ENCODE assay signal across 12 mouse cellular contexts in the genomic region with DNA sequence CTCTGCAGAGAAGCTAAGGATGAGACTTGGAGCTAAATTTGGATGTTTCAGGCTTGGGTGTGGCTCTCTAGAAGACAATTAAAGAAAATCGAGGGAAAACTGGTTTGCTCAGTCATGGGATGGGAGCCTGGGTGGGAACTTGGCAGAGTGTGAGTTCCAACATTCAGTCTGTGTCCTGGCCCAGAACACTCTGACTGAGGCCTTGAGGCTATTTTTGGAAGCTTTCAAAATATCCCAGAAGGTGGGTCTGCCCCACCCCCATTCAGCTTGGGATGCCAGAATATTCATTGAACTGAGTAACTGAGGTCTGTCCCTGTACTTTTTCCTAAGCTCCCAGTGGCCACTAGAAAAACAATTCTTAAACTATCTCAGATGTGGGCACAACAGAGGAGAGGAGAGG. TPM values are rescaled to one million over a fixed set of nuclear protein-coding genes. Genes with fewer than 3 reads are reported as not detected.
DNase-seq lines count a peak whose midpoint lies in the region; ATAC-seq lines count a peak whose summit lies in the region.
"Had no signal": no experiment of that assay in that cellular context is flagged by ENCODE, and none has a peak within 500 bp of the region (broad histone marks: within the 10 kb centered on the region; RNA-seq: fewer than 3 reads in every experiment).

No protein-coding gene starts in this region.

- no peak for ATAC-seq in heart, embryonic 12.5 days (ENCODE audit: insufficient number of reproducible peaks, low FRiP score)
- ATAC-seq in hindbrain, embryonic 13.5 days (ENCODE audit: low FRiP score): no peak
- no peak for ATAC-seq in liver, embryonic 12.5 days
- ATAC-seq in intestine, embryonic 15.5 days: no peak
- ATAC-seq: forebrain, embryonic 13.5 days had no signal

- H3K4me3 ChIP-seq in heart, embryonic 12.5 days: no peak overlapping the region
- no peak overlapping the region for H3K4me3 ChIP-seq in hindbrain, embryonic 13.5 days
- no peak overlapping the region for H3K4me3 ChIP-seq in liver, embryonic 12.5 days
- H3K4me3 ChIP-seq in intestine, embryonic 15.5 days (replicated peaks): no peak overlapping the region
- H3K4me3 ChIP-seq: forebrain, embryonic 13.5 days; neural tube, embryonic 13.5 days had no signal

- H3K4me2 ChIP-seq in heart, embryonic 12.5 days: no peak overlapping the region
- H3K4me2 ChIP-seq in hindbrain, embryonic 13.5 days: no peak overlapping the region
- no peak overlapping the region for H3K4me2 ChIP-seq in liver, embryonic 12.5 days
- H3K4me2 ChIP-seq in intestine, embryonic 15.5 days (replicated peaks): no peak overlapping the region
- H3K4me2 ChIP-seq: forebrain, embryonic 13.5 days; neural tube, embryonic 13.5 days had no signal

- peak; percentile 69 to 81 for DNase-seq in heart, adult 18-20 months
- DNase-seq in NIH3T3 (ENCODE audit: low read depth): peak; percentile 74
- peak; percentile 37 to 47 for DNase-seq in gastrocnemius, adult 8-10 months (ENCODE audit: low spot score in 2 of 2)
- DNase-seq in kidney, postnatal 10 days: peak; percentile 9

- H3K27me3 ChIP-seq in heart, embryonic 12.5 days (replicated peaks): no peaks in the 10 kb centered on the region
- H3K27me3 ChIP-seq in hindbrain, embryonic 13.5 days: no peaks in the 10 kb centered on the region
- H3K27me3 ChIP-seq in liver, embryonic 12.5 days (replicated peaks): no peaks in the 10 kb centered on the region
- H3K27me3 ChIP-seq in intestine, embryonic 15.5 days (replicated peaks): no peaks in the 10 kb centered on the region
- H3K27me3 ChIP-seq: CH12.LX; forebrain, embryonic 13.5 days; neural tube, embryonic 13.5 days had no signal

- H3K27ac ChIP-seq in heart, embryonic 12.5 days (ENCODE audit: poor library complexity, severe bottlenecking): no peak overlapping the region
- no peak overlapping the region for H3K27ac ChIP-seq in hindbrain, embryonic 13.5 days
- no peak overlapping the region for H3K27ac ChIP-seq in liver, embryonic 12.5 days
- H3K27ac ChIP-seq in intestine, embryonic 15.5 days: no peak overlapping the region
- H3K27ac ChIP-seq: forebrain, embryonic 13.5 days; kidney, postnatal 0 days; neural tube, embryonic 13.5 days had no signal

- H3K9ac ChIP-seq in heart, embryonic 12.5 days: no peak overlapping the region
- no peak overlapping the region for H3K9ac ChIP-seq in hindbrain, embryonic 13.5 days
- no peak overlapping the region for H3K9ac ChIP-seq in liver, embryonic 12.5 days
- no peak overlapping the region for H3K9ac ChIP-seq in intestine, embryonic 15.5 days
- H3K9ac ChIP-seq: forebrain, embryonic 13.5 days; neural tube, embryonic 13.5 days had no signal

- no peaks in the 10 kb centered on the region for H3K9me3 ChIP-seq in heart, embryonic 12.5 days (replicated peaks)
- H3K9me3 ChIP-seq in hindbrain, embryonic 13.5 days: no peaks in the 10 kb centered on the region
- H3K9me3 ChIP-seq in liver, embryonic 12.5 days (replicated peaks): no peaks in the 10 kb centered on the region
- no peaks in the 10 kb centered on the region for H3K9me3 ChIP-seq in intestine, embryonic 15.5 days
- H3K9me3 ChIP-seq: forebrain, embryonic 13.5 days; neural tube, embryonic 13.5 days had no signal

- H3K36me3 ChIP-seq in heart, embryonic 12.5 days: no peaks in the 10 kb centered on the region
- no peaks in the 10 kb centered on the region for H3K36me3 ChIP-seq in hindbrain, embryonic 13.5 days
- H3K36me3 ChIP-seq in liver, embryonic 12.5 days: no peaks in the 10 kb centered on the region
- H3K36me3 ChIP-seq in intestine, embryonic 15.5 days: no peaks in the 10 kb centered on the region
- H3K36me3 ChIP-seq: neural tube, embryonic 13.5 days had no signal

- H3K4me1 ChIP-seq in heart, embryonic 12.5 days (replicated peaks): no peaks in the 10 kb centered on the region
- no peaks in the 10 kb centered on the region for H3K4me1 ChIP-seq in hindbrain, embryonic 13.5 days (replicated peaks)
- no peaks in the 10 kb centered on the region for H3K4me1 ChIP-seq in liver, embryonic 12.5 days
- H3K4me1 ChIP-seq in intestine, embryonic 15.5 days (replicated peaks): no peaks in the 10 kb centered on the region
- H3K4me1 ChIP-seq: forebrain, embryonic 13.5 days; neural tube, embryonic 13.5 days had no signal

- 37% methylated on average over 1 of the region's 1 CpGs for WGBS in heart, embryonic 12.5 days
- 91% methylated on average over 1 of the region's 1 CpGs for WGBS in hindbrain, embryonic 13.5 days
- WGBS in liver, embryonic 12.5 days (ENCODE audit: insufficient replicate concordance): 53% methylated on average over 1 of the region's 1 CpGs
- 71% methylated on average over 1 of the region's 1 CpGs for WGBS in intestine, embryonic 15.5 days

RNA-seq across cellular contexts. Expression of a gene that starts 43.0 kb away (rescaled TPM):
- total RNA-seq in heart, adult 18-20 months (2021): 100 to 1,000 TPM; 103 to 114 TPM
- polyA plus RNA-seq in heart, embryonic 12.5 days (2016; fragmentation: Nextera tagmentation; extraction: Ambion mirVana): 222 and 235 TPM in 2 replicates
- 10 to 100 TPM; 16.0 to 22.6 (median 18.5) TPM for total RNA-seq in gastrocnemius, adult 8-10 months (2022)
- 43.7 and 48.9 TPM in 2 replicates for polyA plus RNA-seq in hindbrain, embryonic 13.5 days (2015; fragmentation: Nextera tagmentation; extraction: Ambion mirVana)
- polyA plus RNA-seq in liver, embryonic 12.5 days (2016; fragmentation: Nextera tagmentation; extraction: Ambion mirVana): 76.7 and 79.1 TPM in 2 replicates
- 67.3 and 72.2 TPM in 2 replicates for polyA plus RNA-seq in intestine, embryonic 15.5 days (2015; fragmentation: Nextera tagmentation; extraction: Ambion mirVana)

Comparison
In these comparisons a context has a peak if more than half of its experiments do, and no peak if none do; other contexts are left out.
1. DNase-seq: peak in every context shown above with its lines; median percentile 75 in heart, adult 18-20 months; 74 in NIH3T3; 42 in gastrocnemius, adult 8-10 months; 9 in kidney, postnatal 10 days.